Mouse (Mus musculus): ENCODE data around the gene Slc13a1. TPM values are rescaled to one million over a fixed set of nuclear protein-coding genes. Genes with fewer than 3 reads are reported as not detected.
A peak's percentile ranks its signal among the peaks of the same experiment; 100 is the strongest.
"Not testable (repeated sequence)": the region's sequence is repeated elsewhere in the genome, so short reads cannot be mapped to it uniquely, and the experiment has no call there.

Slc13a1 gene
- under 1 TPM; 0.31 to 0.37 TPM for total RNA-seq (2021)
- long read RNA-seq, experiment 1, result 0 reads
- long read RNA-seq, experiment 2, result 0 reads

DNA sequence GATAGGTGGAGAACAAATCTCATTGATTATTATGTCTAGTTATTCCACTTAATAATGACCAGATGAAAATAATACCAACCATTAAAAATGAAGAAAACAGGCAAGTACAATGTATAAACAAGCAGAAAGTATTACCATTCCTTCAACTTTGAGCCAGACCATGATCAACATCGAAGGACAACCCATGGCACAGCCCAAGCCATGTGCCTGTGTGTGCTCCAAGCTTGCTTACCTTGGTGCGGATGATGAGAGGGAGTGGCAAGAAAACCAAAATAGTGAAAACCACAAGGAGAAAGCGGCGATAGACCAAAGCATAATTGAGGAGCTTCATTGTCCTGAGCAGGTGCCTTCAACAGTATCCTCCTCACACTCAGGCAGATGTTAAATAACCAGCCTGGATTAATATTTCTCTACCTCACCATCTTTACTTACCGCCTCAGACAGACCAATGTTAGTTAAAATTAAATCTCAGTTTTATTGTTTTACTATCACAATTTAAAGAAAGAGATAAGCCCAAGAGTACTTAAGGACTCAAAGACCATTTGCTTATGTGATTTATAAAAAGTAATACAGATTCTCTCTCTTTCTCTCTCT is at the start of gene Slc13a1:
Gene Slc13a1 (minus strand): TSS at position 359 of the 594 bp plus-strand sequence.
- no peak within 1 kb of the TSS for H3K27ac ChIP-seq
- no peak for TF ChIP-seq CTCF (conservative IDR thresholded peaks at IDR 0.05)
- no peak within 1 kb of the TSS for H3K4me3 ChIP-seq
- no peak for DNase-seq (ENCODE audit: low spot score in 2 of 2)

DNA sequence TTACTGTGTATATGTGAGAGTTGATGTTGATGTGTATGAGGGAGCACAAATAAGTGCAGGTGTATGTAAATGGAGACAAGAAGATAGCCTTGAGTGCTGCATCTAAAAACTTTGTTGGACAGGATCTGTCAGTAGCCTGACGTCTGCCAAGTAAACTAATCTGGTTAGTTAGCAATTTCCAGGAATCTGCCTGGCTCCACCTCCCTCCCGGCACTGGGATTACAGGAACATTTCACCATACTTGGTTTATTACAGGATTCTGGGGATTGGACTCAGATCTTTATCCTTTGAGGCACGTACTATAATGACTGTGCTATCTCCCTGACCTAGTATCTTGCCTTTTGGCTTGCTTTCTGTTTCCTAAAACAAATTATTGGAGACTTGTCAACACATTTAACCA is 40.0 kb upstream of the Slc13a1 start:
- Histone ChIP-seq H3K4me3 (no peak overlapping the region), H3K27ac (no peak overlapping the region)
- TF ChIP-seq CTCF (conservative IDR thresholded peaks at IDR 0.05), result no peak
- DNase-seq (ENCODE audit: low spot score in 2 of 2), result no peak

DNA sequence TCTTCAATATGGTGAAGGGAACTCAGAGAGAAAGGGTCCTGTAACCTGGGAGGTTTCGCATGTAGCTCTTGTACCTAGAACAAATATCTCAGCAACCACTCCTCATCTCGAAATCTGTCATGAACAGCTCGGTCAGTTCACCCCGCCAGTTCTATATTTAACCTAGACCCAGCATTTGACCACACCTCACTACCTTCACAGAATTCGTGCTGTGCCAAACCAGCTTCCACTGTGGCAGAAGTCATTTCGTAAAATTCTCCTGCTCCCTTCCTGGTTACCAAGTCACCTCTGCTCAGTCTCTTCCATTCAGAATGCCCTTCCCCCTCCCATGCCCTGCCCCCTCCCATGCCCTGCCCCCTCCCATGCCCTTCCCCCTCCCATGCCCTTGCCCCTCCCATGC is 34.3 kb upstream of the Slc13a1 start:
- no peak for DNase-seq (ENCODE audit: low spot score in 2 of 2)
- H3K27ac ChIP-seq, result no peak overlapping the region
- TF ChIP-seq CTCF (conservative IDR thresholded peaks at IDR 0.05), result no peak
- H3K4me3 ChIP-seq, result no peak overlapping the region

DNA sequence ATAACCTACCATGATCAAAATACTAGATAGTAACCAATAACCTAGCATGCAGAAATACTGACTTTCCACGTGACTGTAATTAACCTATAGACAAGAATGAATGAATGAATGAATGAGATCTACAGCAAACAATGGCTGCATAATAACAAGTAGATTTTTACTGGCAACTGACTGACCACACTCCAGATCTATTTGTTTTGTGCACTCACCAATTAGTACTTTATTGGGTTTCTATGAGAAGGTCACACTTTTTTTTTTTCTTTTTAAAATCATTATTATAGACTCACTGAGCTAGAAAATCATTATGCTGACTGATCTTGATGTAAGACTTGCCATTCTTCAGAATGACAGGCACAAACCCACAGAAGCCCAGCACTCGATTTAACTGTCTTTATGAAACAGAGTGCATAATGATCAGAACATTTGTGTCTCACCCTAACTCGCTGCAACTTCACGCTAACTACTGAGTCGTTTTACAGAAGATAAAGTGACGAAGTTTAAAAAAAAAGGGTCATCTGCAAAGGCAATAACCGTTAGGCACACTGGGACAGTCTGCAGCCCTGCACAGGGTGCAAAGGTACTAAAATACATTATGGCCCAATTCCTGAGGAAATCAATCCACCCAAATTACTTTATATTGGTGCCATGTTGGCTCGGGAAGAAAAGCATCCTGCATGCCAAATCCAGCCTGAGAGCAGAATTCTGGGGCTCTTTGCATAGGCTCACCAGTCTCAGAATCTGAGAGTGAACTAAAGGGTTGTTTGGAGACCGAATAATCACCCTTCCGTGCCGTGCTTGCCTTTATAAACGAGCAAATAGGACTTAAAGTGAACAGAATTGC is 33.0 kb upstream of the Slc13a1 start:
- no peak for TF ChIP-seq CTCF (conservative IDR thresholded peaks at IDR 0.05)
- Histone ChIP-seq H3K4me3 (peak overlapping the region; percentile 2; the same call in 1 of the 2 replicates), H3K27ac (peak overlapping the region; percentile 10; the same call in 1 of the 2 replicates)
- no peak for DNase-seq (ENCODE audit: low spot score in 2 of 2)

DNA sequence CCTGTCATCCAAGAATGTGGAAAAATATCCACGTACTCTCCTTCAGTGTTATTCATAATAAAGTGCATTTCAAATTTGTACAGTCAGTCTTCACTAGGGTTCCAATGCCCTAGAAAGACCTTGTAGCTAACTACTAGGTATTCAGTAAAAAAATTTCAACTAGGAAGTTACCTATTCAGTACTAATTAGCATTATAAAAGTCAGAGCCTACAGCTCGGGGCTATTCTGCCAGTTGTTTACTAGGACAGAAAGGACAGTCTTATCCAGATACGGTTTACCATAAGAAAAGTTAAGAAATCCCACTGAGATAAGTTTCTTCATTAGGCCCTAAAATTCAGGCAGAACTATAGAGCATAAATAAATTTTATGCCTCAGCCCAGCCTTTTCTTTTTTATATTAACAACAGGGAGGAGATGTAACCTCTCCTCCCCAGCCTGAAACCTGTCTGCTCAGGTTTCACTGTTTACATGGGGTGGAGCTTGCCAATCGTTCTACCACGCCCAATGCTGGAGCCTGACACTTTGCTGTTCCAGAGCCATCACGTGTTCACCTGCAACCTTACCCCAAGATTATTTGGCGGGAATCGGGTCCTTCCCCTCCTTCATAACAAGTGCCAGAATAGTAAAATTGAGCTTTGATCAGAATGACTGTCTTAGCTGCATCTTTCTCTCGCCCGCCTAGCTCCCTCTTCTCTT is 29.8 kb upstream of the Slc13a1 start:
- not testable (repeated sequence) for H3K4me3 ChIP-seq; H3K27ac ChIP-seq; DNase-seq (ENCODE audit: low spot score in 2 of 2)

DNA sequence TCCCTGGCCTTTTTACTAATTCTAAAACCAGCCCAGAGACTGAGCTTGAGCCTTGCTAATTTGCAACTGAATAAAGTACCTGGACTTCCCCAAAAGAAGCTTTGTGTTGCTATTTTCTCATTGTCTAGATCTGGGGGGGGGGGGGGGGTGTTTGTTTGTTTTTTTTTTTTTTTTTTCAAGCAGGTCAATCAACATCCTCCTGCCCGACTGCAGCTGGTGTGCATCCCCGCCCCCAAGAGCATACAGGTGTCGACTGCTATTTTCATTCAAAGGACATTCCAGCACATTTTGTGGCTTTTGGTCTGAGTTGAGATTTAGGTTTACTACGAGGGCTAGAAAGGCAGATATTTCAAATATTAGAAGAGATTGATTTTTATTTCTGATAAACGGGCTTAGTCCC is 28.5 kb upstream of the Slc13a1 start:
- DNase-seq (ENCODE audit: low spot score in 2 of 2); H3K27ac ChIP-seq: not testable (repeated sequence)

DNA sequence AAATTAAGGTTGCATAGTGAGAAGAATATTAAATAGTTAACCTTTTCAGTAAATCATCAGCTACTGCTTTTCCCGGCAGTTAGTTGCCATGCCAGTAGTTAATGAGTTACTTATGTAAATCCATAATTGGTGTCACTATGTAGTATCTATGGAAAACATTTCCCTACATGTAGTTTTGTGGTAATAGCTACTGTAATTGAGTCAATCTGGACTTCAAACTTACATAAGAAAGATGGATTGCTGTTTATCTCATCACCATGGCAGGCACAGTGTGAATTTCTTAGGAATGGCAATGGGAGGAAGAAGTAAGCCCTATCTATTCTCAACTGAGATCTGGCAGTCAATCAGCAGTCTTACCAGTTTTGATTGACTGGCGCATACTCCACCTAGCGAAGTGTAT is 15.5 kb upstream of the Slc13a1 start:
- Histone ChIP-seq H3K27ac (no peak overlapping the region), H3K4me3 (no peak overlapping the region)
- TF ChIP-seq CTCF (conservative IDR thresholded peaks at IDR 0.05), result no peak
- no peak for DNase-seq (ENCODE audit: low spot score in 2 of 2)

More for the DNA sequence above, 28.5 kb upstream of the Slc13a1 start:
- H3K4me3 ChIP-seq, result not testable (repeated sequence)

DNA sequence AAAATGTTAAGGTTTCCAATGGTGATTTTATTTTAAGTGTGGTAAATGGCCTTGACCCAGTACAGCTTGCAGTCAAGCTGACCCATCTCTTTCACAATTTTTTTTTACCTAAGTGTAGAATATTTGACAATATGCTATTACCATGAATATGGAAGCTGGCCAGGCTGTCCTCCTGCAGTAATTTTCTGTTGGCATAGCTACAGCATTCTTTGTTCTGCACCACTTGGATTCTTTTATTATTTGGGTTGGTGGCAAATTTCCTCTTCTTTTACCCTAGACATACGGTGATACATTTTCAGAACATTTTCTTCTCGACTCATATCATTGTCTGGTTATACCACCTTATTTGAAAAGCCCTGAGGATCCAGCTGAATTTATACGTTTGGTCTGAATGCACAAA is 7.5 kb upstream of the Slc13a1 start:
- peak in 1 of 2 experiments; percentile 18 for DNase-seq (ENCODE audit: low spot score in 2 of 2)
- peak overlapping the region; percentile 37; the same call in 1 of the 2 replicates for H3K27ac ChIP-seq
- no peak for TF ChIP-seq CTCF (conservative IDR thresholded peaks at IDR 0.05)

DNA sequence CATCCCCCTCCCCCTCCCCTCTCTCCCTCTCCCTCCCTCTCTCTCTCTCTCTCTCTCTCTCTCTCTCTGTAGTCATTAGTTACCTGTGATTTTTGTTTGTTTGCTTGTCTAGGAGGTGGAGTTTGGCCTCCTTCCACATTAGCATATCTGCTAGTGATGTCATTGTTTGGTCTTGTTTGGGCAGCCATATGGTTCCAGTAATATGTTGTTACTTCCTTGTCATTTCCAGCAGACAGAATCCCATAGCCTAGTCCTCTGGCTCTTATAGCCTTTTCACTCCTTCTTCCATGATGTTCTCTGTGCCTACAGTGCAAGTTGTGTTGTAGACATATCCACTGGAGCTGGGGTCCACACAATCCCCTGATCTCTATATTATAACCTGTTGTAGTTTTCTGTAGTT is 6.1 kb upstream of the Slc13a1 start:
- TF ChIP-seq CTCF (conservative IDR thresholded peaks at IDR 0.05), result no peak
- DNase-seq (ENCODE audit: low spot score in 2 of 2), result no peak
- H3K4me3 ChIP-seq, result no peak overlapping the region
- no peak overlapping the region for H3K27ac ChIP-seq

More for the DNA sequence above, 7.5 kb upstream of the Slc13a1 start:
- H3K4me3 ChIP-seq, result no peak overlapping the region

DNA sequence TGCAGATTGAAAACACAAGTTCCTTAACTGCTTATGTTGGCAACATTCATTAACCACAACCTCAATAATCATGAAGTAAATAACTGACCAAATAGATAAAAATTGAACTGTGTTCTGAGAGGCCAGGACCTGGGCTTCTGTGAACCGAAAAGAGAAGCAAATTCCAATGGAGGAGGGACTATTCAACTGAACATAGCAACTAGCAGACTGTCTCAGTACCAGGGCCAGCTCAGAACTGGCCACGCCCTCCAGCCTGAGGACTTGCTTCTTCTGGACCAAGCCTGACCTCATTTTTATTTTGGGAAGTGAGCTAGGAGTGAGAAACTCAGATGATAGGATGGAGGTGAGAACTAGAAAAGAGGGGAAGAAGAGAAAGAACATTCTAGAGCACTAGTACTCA is 4.8 kb upstream of the Slc13a1 start:
- Histone ChIP-seq H3K27ac (no peak overlapping the region), H3K4me3 (no peak overlapping the region)
- no peak for DNase-seq (ENCODE audit: low spot score in 2 of 2)
- no peak for TF ChIP-seq CTCF (conservative IDR thresholded peaks at IDR 0.05)

DNA sequence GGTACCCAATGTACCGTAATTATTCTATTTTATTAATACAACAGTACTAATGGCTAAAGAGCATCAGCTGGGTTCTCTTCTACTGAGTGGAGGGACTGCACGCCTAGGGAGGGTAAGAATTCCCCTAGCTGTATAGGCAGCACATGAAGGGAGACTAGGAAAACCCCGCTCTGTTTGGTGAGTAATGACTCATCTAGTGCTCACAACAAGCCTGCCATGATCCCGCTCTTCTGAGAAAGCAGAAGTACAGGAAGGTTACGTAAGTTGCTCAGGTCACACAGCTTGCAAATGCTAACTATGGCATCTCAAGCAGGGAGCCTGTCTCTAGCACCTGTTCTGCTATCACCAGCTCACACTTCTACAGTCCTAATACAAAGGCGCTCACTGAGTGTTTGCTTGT is 1.1 kb downstream of the Slc13a1 start:
- no peak for TF ChIP-seq CTCF (conservative IDR thresholded peaks at IDR 0.05)
- Histone ChIP-seq H3K27ac (no peak overlapping the region), H3K4me3 (no peak overlapping the region)
- no peak for DNase-seq (ENCODE audit: low spot score in 2 of 2)

DNA sequence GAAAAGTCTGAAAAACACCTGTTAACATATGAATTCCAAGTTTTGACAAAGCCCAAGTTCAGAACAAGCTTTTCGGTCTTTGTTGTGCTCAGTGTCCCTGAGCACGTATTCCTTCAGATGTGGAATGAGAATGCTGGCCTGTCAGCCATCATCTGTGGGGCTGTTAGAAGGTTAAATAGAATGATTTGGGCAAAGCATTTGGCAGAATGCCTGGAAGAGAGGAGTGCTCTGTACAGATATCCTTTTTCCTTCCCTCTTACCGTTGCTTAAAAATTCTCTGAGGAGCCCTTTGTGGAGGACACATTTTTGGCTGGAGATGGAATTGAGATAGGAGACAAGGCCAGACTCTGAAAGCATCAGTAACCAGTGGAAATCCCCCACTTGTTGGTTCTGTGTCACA is 2.6 kb downstream of the Slc13a1 start:
- Histone ChIP-seq H3K27ac (no peak overlapping the region), H3K4me3 (no peak overlapping the region)
- TF ChIP-seq CTCF (conservative IDR thresholded peaks at IDR 0.05), result no peak
- DNase-seq (ENCODE audit: low spot score in 2 of 2), result no peak

DNA sequence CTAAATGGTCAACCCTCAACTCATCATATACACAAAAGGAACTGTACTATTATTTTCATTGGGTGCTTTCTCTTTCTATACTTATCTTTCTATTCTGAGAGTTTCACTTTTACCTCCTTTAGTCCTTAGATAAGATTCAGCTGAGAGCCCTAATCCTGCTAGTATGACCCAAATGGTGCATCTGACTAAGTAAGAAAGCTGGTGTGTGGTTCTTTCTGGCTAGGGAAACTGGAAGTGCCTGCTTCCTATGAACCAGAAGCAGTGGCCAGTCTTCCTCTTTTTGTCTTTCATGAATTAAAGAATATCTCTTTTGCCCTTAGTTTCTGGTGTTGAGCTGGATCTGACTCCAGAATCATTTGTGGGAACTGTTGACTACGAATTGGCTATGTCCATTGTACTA is 8.1 kb downstream of the Slc13a1 start:
- H3K27ac ChIP-seq, result no peak overlapping the region
- DNase-seq (ENCODE audit: low spot score in 2 of 2), result no peak
- H3K4me3 ChIP-seq, result no peak overlapping the region
- no peak for TF ChIP-seq CTCF (conservative IDR thresholded peaks at IDR 0.05)

All from layer of hippocampus, adult 2 months (tissue).